Mouse (Mus musculus): ENCODE measurements around the gene Fkbp7.
A peak's percentile ranks its signal among the peaks of the same experiment; 100 is the strongest.
"Not testable (repeated sequence)": the region's sequence is repeated elsewhere in the genome, so short reads cannot be mapped to it uniquely, and the experiment has no call there.

Fkbp7 gene

GRCm38 (mm10) chr2:76667200-76667599 lies 5.7 kb downstream of the Fkbp7 start:
- no peak for DNase-seq (ENCODE audit: low spot score in 2 of 2)

DNA sequence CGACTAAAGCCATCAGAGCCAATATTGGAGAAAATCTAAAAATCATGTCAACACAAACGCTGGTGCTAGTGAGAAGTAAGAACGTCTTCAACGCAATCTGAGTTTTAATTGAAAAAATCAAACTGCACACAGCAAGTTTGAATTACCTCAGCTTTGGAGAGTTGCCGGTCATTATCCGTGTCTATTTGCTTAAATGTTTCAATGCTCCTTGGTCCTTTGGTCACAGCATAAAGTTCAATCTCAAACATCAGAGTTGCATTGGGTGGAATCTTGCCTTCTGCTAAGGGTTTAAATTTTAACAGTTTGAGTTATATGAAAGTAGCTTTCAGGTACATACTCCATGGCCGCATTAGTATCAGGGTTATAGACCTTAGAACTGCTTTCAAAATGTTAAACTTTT lies 7.4 kb downstream of the Fkbp7 start:
- DNase-seq (ENCODE audit: low spot score in 2 of 2) = no peak

GRCm38 (mm10) chr2:76659419-76659818 lies 13.5 kb downstream of the Fkbp7 start:
- no peak for DNase-seq (ENCODE audit: low spot score in 2 of 2)

- DNase-seq (ENCODE audit: low spot score in 2 of 2) = no peak
Observed at GRCm38 (mm10) chr2:76658551-76658950, 14.4 kb downstream of the Fkbp7 start.

GRCm38 (mm10) chr2:76655982-76656381 lies 16.9 kb downstream of the Fkbp7 start:
- no peak for DNase-seq (ENCODE audit: low spot score in 2 of 2)

- DNase-seq (ENCODE audit: low spot score in 2 of 2) = no peak
Observed at GRCm38 (mm10) chr2:76655444-76655843, 17.5 kb downstream of the Fkbp7 start.

- no peak for DNase-seq (ENCODE audit: low spot score in 2 of 2)
Observed at GRCm38 (mm10) chr2:76654646-76655045, 18.3 kb downstream of the Fkbp7 start.

- DNase-seq (ENCODE audit: low spot score in 2 of 2) = no peak
Observed at GRCm38 (mm10) chr2:76653070-76653469, 19.8 kb downstream of the Fkbp7 start.

DNA sequence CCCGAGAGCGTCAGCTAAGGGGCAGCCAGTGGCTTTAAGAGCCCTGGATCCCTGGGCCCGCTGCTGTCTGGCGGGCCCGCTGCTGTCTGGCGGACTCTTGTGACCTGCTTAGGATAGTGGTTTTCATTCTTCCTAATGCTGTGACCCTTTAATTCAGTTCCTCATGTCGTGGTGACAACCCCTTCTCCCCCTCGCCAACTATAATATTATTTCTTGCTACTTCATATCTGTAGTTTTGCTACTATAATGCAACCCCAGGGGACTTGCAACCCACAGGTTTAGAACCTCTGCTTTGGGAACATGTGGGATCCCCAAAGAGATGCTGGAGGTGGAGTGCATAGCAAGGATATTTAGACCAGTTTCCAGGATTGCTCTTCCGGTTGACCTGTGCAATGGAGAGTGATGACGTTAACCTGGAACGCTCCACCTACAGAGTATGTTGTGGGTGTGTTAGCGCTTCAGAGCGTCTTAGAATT lies 24.2 kb downstream of the Fkbp7 start:
- DNase-seq (ENCODE audit: low spot score in 2 of 2) = no peak

DNA sequence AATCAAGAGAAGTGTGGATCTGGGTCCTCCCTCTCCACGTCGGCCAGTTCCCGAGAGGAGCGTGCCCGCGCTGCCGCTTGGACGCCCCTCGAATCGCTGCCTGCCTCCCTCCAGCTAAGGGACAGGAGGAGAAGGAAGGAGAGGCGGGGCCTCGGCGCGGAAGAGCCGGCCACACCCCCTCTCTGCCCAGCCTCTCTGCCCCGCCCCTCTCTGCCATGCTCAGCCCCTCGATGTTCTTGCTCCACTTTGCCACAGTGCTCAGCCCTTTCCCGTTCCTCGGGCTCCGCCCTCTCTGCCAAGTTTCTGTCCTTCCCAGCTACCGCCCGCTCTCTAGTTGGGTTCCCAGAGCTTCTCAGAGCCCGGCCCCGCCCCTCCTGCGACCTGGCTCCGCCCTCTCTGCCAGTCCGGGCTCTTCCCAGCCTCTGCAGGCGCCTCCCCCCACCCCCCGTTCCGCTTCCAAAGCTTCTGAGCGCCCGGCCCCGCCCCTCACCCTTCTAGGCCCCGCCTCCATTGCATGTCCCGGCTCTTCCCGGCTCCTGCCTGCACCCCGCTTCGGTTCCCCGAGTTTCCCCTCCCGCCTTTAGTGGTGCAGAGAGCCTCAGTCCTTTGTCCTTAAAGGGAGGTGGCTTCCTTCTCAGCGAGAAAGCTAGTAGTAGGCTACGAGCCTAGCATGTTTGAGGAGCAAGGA lies 24.9 kb downstream of the Fkbp7 start, which contains the start of the genes Prkra and Pjvk:
Gene Prkra, minus strand, starts transcription at position 133 of the 688 bp plus-strand sequence.
Gene Pjvk, plus strand, starts transcription at position 594 of the 688 bp plus-strand sequence.
- peak; percentile 95 to 97 for DNase-seq (ENCODE audit: low spot score in 2 of 2)

DNA sequence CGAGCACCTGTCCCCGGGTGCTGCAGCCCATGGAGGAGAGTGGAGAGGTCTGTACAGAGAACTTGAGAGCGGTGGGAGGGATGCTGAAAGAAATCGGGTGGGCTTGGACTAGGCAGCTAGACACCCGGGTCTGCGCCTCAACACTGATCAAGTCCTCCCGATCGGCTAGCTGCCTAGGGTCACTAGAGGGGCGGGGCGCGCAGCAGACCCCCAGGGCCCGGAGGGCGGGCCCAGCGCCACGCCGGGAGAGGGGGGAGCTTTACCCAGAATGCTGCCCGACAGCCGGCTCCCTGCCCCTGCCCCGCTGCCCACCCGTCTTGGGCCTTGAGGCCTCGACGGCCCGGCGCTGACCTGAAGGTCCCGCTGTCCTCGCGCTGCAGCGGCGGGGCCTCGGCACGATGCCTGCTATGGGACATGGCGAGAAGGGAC lies 25.5 kb downstream of the Fkbp7 start:
- DNase-seq (ENCODE audit: low spot score in 2 of 2) = no peak

GRCm38 (mm10) chr2:76643801-76644200 lies 29.1 kb downstream of the Fkbp7 start:
- DNase-seq (ENCODE audit: low spot score in 2 of 2) = no peak

DNA sequence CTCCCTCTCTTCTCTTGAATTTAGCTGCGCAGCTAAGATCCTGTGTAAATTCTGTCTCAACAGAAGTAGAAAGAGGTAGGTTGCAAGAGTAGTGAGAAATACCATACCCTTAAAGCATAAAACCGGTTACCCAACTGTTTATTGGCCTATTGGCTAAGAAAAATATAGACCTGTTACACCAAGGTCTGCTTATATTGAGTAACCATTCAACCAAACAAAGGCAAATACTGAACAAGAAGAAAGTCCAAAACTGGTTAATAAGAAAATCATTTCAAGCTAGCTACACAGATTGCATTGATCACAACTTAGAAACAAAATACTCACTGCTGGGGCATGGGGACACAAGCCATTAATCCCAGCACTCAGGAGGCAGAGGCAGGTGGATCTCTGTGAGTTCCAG lies 33.3 kb downstream of the Fkbp7 start:
- no peak for DNase-seq (ENCODE audit: low spot score in 2 of 2)

GRCm38 (mm10) chr2:76631600-76631999 lies 41.3 kb downstream of the Fkbp7 start:
- no peak for DNase-seq (ENCODE audit: low spot score in 2 of 2)

GRCm38 (mm10) chr2:76630293-76630692 lies 42.6 kb downstream of the Fkbp7 start:
- no peak for DNase-seq (ENCODE audit: low spot score in 2 of 2)

DNA sequence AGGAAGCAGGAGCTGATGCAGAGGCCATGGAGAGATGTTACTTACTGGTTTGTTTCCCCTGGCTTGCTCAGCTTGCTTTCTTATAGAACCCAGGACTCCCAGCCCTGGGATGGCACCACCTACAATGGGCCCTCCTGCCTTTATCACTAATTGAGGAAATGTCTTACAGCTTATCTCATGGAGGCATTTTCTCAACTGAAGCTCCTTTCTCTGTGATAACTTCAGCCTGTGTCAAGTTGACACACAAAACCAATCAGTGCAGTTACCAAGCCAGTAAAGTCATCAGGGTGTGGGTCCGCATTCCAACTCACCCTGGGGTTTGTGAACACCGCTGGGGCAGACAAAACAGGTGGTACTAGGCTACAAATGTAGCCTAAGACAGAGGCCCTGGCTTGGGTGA lies 50.6 kb downstream of the Fkbp7 start:
- not testable (repeated sequence) for DNase-seq (ENCODE audit: low spot score in 2 of 2)

- DNase-seq (ENCODE audit: low spot score in 2 of 2) = no peak
Observed at GRCm38 (mm10) chr2:76621724-76622123, 51.2 kb downstream of the Fkbp7 start.

DNA sequence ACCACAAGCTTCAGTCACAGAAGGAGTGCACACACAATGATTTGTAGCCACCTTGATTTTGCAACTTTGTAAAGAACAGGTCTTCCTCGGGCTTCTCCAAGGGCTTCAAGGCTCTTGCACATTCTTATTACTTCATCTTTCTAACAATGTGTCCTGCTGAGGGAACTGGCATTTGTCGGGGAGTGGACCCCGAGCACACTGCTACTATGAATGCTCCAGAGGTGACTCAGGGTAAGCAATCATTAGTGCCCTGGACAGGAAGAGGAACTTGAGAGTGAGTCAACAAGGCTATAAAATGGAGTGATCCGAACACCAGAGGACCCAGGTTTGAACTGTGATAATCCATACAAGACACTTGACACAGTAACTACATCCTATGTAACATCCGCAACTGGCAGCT lies 52.7 kb downstream of the Fkbp7 start:
- no peak for DNase-seq (ENCODE audit: low spot score in 2 of 2)

- DNase-seq (ENCODE audit: low spot score in 2 of 2) = no peak
Observed at GRCm38 (mm10) chr2:76618078-76618477, 54.8 kb downstream of the Fkbp7 start.

All from urinary bladder, postnatal 4 days (tissue).